Mouse (Mus musculus) MEL (cell line): ENCODE data around the gene Ddrgk1. TPM values are rescaled to one million over a fixed set of nuclear protein-coding genes. Genes with fewer than 3 reads are reported as not detected.

Experiments
- DNase-seq: peaks from one replicate; pipeline ENCODE4 v3.0.0; 2011; ENCODE audit warnings: low read depth, low spot score
- H3K27ac ChIP-seq: 2 replicates; pipeline ENCODE4 v1.5.1; 2012; ENCODE audit warnings: low read depth, mild to moderate bottlenecking, control low read depth, low read length, moderate library complexity; ENCODE audit not compliant: control insufficient read depth
- H3K27me3 ChIP-seq, 2 experiments: fragments of 150-350 bp in 1 of 2; sonication (generic) in 1 of 2; 2 replicates each; pipeline ENCODE4 v1.6.1; 2012; ENCODE audit warnings: low read length in 2 of 2, mild to moderate bottlenecking in 2 of 2, improper control_type of control experiment in 1 of 2, moderate library complexity in 1 of 2; ENCODE audit not compliant: insufficient read depth in 2 of 2, control insufficient read depth in 1 of 2
- H3K36me3 ChIP-seq, 2 experiments: 2 replicates each; pipeline ENCODE4 v1.6.1; 2012 to 2014; ENCODE audit warnings: low read length in 2 of 2, improper control_type of control experiment in 1 of 2, inconsistent platforms in 1 of 2, mild to moderate bottlenecking in 1 of 2; ENCODE audit not compliant: insufficient read depth in 2 of 2, control insufficient read depth in 1 of 2
- H3K4me1 ChIP-seq, 2 experiments: fragments of 150-350 bp in 1 of 2; sonication (generic) in 1 of 2; 2 replicates each; pipeline ENCODE4 v1.6.1; 2012; ENCODE audit warnings: low read length in 2 of 2, improper control_type of control experiment in 1 of 2, mild to moderate bottlenecking in 1 of 2; ENCODE audit not compliant: insufficient read depth in 2 of 2, control insufficient read depth in 1 of 2
- H3K4me3 ChIP-seq, 2 experiments: fragments of 150-350 bp in 1 of 2; sonication (generic) in 1 of 2; 2 replicates each; pipeline ENCODE4 v1.5.1; 2012; ENCODE audit warnings: low read depth in 2 of 2, low read length in 2 of 2, mild to moderate bottlenecking in 2 of 2, moderate library complexity in 2 of 2, control low read depth in 1 of 2, improper control_type of control experiment in 1 of 2; ENCODE audit not compliant: control insufficient read depth in 1 of 2, insufficient read depth in 1 of 2
- H3K79me2 ChIP-seq: 2 replicates; pipeline ENCODE4 v1.6.1; 2012; ENCODE audit warnings: mild to moderate bottlenecking, low read length, moderate library complexity; ENCODE audit not compliant: control insufficient read depth, poor library complexity, insufficient read depth
- H3K9ac ChIP-seq: 2 replicates; pipeline ENCODE4 v1.6.1; 2012; ENCODE audit warnings: low read depth, mild to moderate bottlenecking, control low read depth, low read length, moderate library complexity; ENCODE audit not compliant: control insufficient read depth, poor library complexity, severe bottlenecking
- H3K9me3 ChIP-seq: fragments of 150-350 bp; sonication (generic); replicated peaks from 2 replicates; pipeline ENCODE4 v1.6.1; 2012; ENCODE audit warnings: mild to moderate bottlenecking, low read length, improper control_type of control experiment, moderate library complexity; ENCODE audit not compliant: insufficient read depth
- BHLHE40 ChIP-seq: IDR thresholded peaks from 2 replicates; pipeline ENCODE4 v1.6.1; 2012; ENCODE audit warnings: low read depth, mild to moderate bottlenecking, inconsistent platforms, low read length, improper control_type of control experiment, borderline replicate concordance
- CHD1 ChIP-seq: IDR thresholded peaks from 2 replicates; pipeline ENCODE4 v1.6.1; 2012; ENCODE audit warnings: low read depth, mild to moderate bottlenecking, inconsistent platforms, low read length, improper control_type of control experiment
- CTCF ChIP-seq, 3 experiments: IDR thresholded peaks in 2 of 3; conservative IDR thresholded peaks in 1 of 3; 2 replicates each; pipeline ENCODE4 v1.5.1; 2011 to 2012; ENCODE audit warnings: low read length in 3 of 3, low read depth in 2 of 3, mild to moderate bottlenecking in 2 of 3, improper control_type of control experiment in 1 of 3, inconsistent platforms in 1 of 3, mixed read lengths in 1 of 3, moderate library complexity in 1 of 3; ENCODE audit not compliant: control insufficient read depth in 1 of 3, insufficient read depth in 1 of 3, poor library complexity in 1 of 3, severe bottlenecking in 1 of 3
- E2F4 ChIP-seq: IDR thresholded peaks from 2 replicates; pipeline ENCODE4 v1.6.1; 2011; ENCODE audit warnings: low read depth, low read length, improper control_type of control experiment, borderline replicate concordance
- ELF1 ChIP-seq: IDR thresholded peaks from 2 replicates; pipeline ENCODE4 v1.6.1; 2014; ENCODE audit warnings: low read depth, mild to moderate bottlenecking, inconsistent platforms, low read length, improper control_type of control experiment, moderate library complexity
- EP300 ChIP-seq, 2 experiments: IDR thresholded peaks; 2 replicates each; pipeline ENCODE4 v1.6.1; 2011; ENCODE audit warnings: improper control_type of control experiment in 2 of 2, low read length in 2 of 2, low read depth in 1 of 2, mild to moderate bottlenecking in 1 of 2
- ETS1 ChIP-seq: IDR thresholded peaks from 2 replicates; pipeline ENCODE4 v1.6.1; 2012; ENCODE audit warnings: low read depth, mild to moderate bottlenecking, inconsistent platforms, low read length, improper control_type of control experiment, moderate library complexity
- GABPA ChIP-seq: IDR thresholded peaks from 2 replicates; pipeline ENCODE4 v1.6.1; 2012; ENCODE audit warnings: low read depth, mild to moderate bottlenecking, inconsistent platforms, low read length, improper control_type of control experiment, moderate library complexity
- GATA1 ChIP-seq: IDR thresholded peaks from 2 replicates; pipeline ENCODE4 v1.6.1; 2011; ENCODE audit warnings: low read depth, low read length, improper control_type of control experiment
- HCFC1 ChIP-seq: IDR thresholded peaks from 2 replicates; pipeline ENCODE4 v1.6.1; 2012; ENCODE audit warnings: low read depth, mild to moderate bottlenecking, inconsistent platforms, low read length, improper control_type of control experiment, moderate library complexity
- JUND ChIP-seq: IDR thresholded peaks from 2 replicates; pipeline ENCODE4 v1.6.1; 2011; ENCODE audit warnings: low read depth, mild to moderate bottlenecking, improper control_type of control experiment, low read length
- KAT2A ChIP-seq: conservative IDR thresholded peaks from 2 replicates; pipeline ENCODE4 v1.6.1; 2012; ENCODE audit warnings: low read depth, low read length, improper control_type of control experiment, inconsistent platforms
- MAFK ChIP-seq: IDR thresholded peaks from 2 replicates; pipeline ENCODE4 v1.6.1; 2011; ENCODE audit warnings: low read depth, mild to moderate bottlenecking, low read length, improper control_type of control experiment, borderline replicate concordance
- MAX ChIP-seq: IDR thresholded peaks from 2 replicates; pipeline ENCODE4 v1.6.1; 2011; ENCODE audit warnings: low read length, improper control_type of control experiment
- MAZ ChIP-seq: IDR thresholded peaks from 2 replicates; pipeline ENCODE4 v1.6.1; 2012; ENCODE audit warnings: low read depth, mild to moderate bottlenecking, inconsistent platforms, low read length, improper control_type of control experiment
- MEF2A ChIP-seq: IDR thresholded peaks from 2 replicates; pipeline ENCODE4 v1.6.1; 2014; ENCODE audit warnings: low read depth, mild to moderate bottlenecking, inconsistent platforms, low read length, improper control_type of control experiment; ENCODE audit not compliant: poor library complexity, insufficient replicate concordance, severe bottlenecking; ENCODE audit errors: extremely low read depth
- MXI1 ChIP-seq: IDR thresholded peaks from 2 replicates; pipeline ENCODE4 v1.6.1; 2011; ENCODE audit warnings: mild to moderate bottlenecking, low read depth, low read length, improper control_type of control experiment
- MYC ChIP-seq: IDR thresholded peaks from 2 replicates; pipeline ENCODE4 v1.6.1; 2011; ENCODE audit warnings: low read depth, mild to moderate bottlenecking, low read length, improper control_type of control experiment, moderate library complexity
- NELFE ChIP-seq: IDR thresholded peaks from 2 replicates; pipeline ENCODE4 v1.6.1; 2011; ENCODE audit warnings: low read depth, low read length, improper control_type of control experiment
- NRF1 ChIP-seq: IDR thresholded peaks from 2 replicates; pipeline ENCODE4 v1.6.1; 2014; ENCODE audit warnings: low read depth, mild to moderate bottlenecking, inconsistent platforms, low read length, improper control_type of control experiment, moderate library complexity; ENCODE audit not compliant: poor library complexity, insufficient read depth, severe bottlenecking
- POLR2A ChIP-seq, 2 experiments: IDR thresholded peaks; 2 replicates each; pipeline ENCODE4 v1.6.1; 2011 to 2012; ENCODE audit warnings: low read length in 2 of 2, mild to moderate bottlenecking in 2 of 2, control low read depth in 1 of 2, improper control_type of control experiment in 1 of 2, low read depth in 1 of 2, moderate library complexity in 1 of 2; ENCODE audit not compliant: control insufficient read depth in 1 of 2, insufficient read depth in 1 of 2, poor library complexity in 1 of 2
- POLR2AphosphoS2 ChIP-seq: IDR thresholded peaks from 2 replicates; pipeline ENCODE4 v1.6.1; 2011; ENCODE audit warnings: low read length, improper control_type of control experiment
- POLR2AphosphoS5 ChIP-seq: IDR thresholded peaks from 2 replicates; pipeline ENCODE4 v1.6.1; 2012; ENCODE audit warnings: low read depth, borderline replicate concordance, mild to moderate bottlenecking, inconsistent platforms, low read length, moderate library complexity, mixed read lengths
- RCOR1 ChIP-seq: IDR thresholded peaks from 2 replicates; pipeline ENCODE4 v1.6.1; 2012; ENCODE audit warnings: low read depth, mild to moderate bottlenecking, inconsistent platforms, low read length, improper control_type of control experiment
- SMC3 ChIP-seq: IDR thresholded peaks from 2 replicates; pipeline ENCODE4 v1.6.1; 2011; ENCODE audit warnings: low read depth, low read length, improper control_type of control experiment
- TAL1 ChIP-seq: IDR thresholded peaks from 2 replicates; pipeline ENCODE4 v1.6.1; 2012; ENCODE audit warnings: mild to moderate bottlenecking, inconsistent platforms, low read length, moderate library complexity, mixed read lengths
- TBP ChIP-seq: IDR thresholded peaks from 2 replicates; pipeline ENCODE4 v1.8.0; 2011; ENCODE audit warnings: low read depth, low read length, improper control_type of control experiment
- TCF12 ChIP-seq: IDR thresholded peaks from 2 replicates; pipeline ENCODE4 v1.6.1; 2014; ENCODE audit warnings: low read depth, mild to moderate bottlenecking, inconsistent platforms, low read length, improper control_type of control experiment, moderate library complexity
- UBTF ChIP-seq: IDR thresholded peaks from 2 replicates; pipeline ENCODE4 v1.6.1; 2012; ENCODE audit warnings: low read depth, mild to moderate bottlenecking, inconsistent platforms, low read length, improper control_type of control experiment, moderate library complexity, borderline replicate concordance; ENCODE audit not compliant: insufficient read depth
- USF1 ChIP-seq: IDR thresholded peaks from 2 replicates; pipeline ENCODE4 v1.6.1; 2014; ENCODE audit warnings: low read depth, mild to moderate bottlenecking, inconsistent platforms, low read length, improper control_type of control experiment, moderate library complexity
- USF2 ChIP-seq, 2 experiments: IDR thresholded peaks; 2 replicates each; pipeline ENCODE4 v1.6.1; 2011 to 2012; ENCODE audit warnings: improper control_type of control experiment in 2 of 2, low read length in 2 of 2, borderline replicate concordance in 1 of 2, inconsistent platforms in 1 of 2, low read depth in 1 of 2, mild to moderate bottlenecking in 1 of 2; ENCODE audit not compliant: insufficient read depth in 1 of 2
- ZC3H11A ChIP-seq: IDR thresholded peaks from 2 replicates; pipeline ENCODE4 v1.6.1; 2012; ENCODE audit warnings: low read depth, mild to moderate bottlenecking, inconsistent platforms, low read length, improper control_type of control experiment
- ZKSCAN1 ChIP-seq: IDR thresholded peaks from 2 replicates; pipeline ENCODE4 v1.6.1; 2012; ENCODE audit warnings: low read depth, mild to moderate bottlenecking, inconsistent platforms, low read length, improper control_type of control experiment, moderate library complexity
- ZMIZ1 ChIP-seq: IDR thresholded peaks from 2 replicates; pipeline ENCODE4 v1.6.1; 2012; ENCODE audit warnings: low read depth, mild to moderate bottlenecking, inconsistent platforms, low read length, improper control_type of control experiment, moderate library complexity
- ZNF384 ChIP-seq: IDR thresholded peaks from 2 replicates; pipeline ENCODE4 v1.6.1; 2012; ENCODE audit warnings: low read depth, mild to moderate bottlenecking, inconsistent platforms, low read length, improper control_type of control experiment
- polyA plus RNA-seq, 2 experiments: library from polyadenylated mRNA; stranded (reverse) in 1 of 2; unstranded in 1 of 2; fragments of >175 nt in 1 of 2; fragments of >200 nt in 1 of 2; gene quantifications; 2 replicates each; pipeline versions ENCODE4 v1.2.1 to v1.2.4; 2012; ENCODE audit warnings: low replicate concordance in 2 of 2, low read depth in 1 of 2; ENCODE audit not compliant: insufficient read length in 2 of 2, insufficient read depth in 1 of 2, missing spikeins in 1 of 2
- total RNA-seq: library from RNA; depleted of rRNA; stranded (reverse); fragments of 300-350 nt; gene quantifications from 2 replicates; pipeline ENCODE4 v1.2.3, GENCODE M21; 2012; rRNA removed

Ddrgk1 gene
- total RNA-seq (44.7 and 52.7 TPM in 2 replicates), polyA plus RNA-seq (10 to 100 TPM in 1 of 2 experiments, not detected in 1; 73.6 TPM)

DNA sequence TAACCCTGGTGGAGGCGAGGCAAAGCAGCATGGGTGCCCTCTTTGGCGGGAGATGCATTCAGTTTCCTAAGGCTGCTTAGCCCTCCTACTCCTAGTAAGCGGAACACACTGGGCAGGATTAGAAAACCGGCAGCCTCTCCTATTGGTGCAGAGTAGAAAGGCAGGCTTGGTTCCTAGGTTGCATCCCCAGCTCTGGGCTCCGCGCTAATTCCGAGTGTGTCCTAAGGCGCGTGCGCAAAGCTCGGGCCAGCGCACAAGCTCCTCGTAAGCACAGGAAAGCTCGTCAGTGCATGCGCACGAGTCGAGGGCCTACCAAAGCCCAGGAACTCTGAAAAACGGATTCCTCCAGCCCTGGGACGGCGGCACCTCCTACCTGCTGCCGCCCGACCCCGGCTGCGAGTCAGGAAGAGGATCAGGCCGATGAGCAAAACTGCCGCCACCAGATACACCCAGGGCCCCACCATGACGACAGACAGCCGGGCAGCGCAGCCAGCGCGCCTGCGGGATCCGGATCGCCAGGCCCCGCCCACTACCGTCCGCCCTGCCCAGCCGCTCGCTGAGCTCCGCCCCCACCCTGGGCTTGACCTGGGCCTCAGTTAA, at the start of gene Ddrgk1:
Ddrgk1 (minus strand) TSS at position 558 of the 600 bp plus-strand sequence.
- Histone ChIP-seq H3K36me3 (peaks cover 3 to 24% of the 10 kb centered on the region in 2 experiments; a peak in 3 of 4 replicates), H3K79me2 (peaks cover 24% of the 10 kb centered on the region), H3K4me3 (peak within 1 kb of the TSS; percentile 72 to 73), H3K27me3 (no peaks in the 10 kb centered on the region), H3K4me1 (peaks cover 2 to 20% of the 10 kb centered on the region in 2 experiments), H3K9me3 (no peaks in the 10 kb centered on the region), H3K9ac (peak within 1 kb of the TSS; percentile 94), H3K27ac (peak within 1 kb of the TSS; percentile 97)
- peak; percentile 99 for DNase-seq
- TF ChIP-seq MYC: peak; percentile 63; the same call in 1 of the 2 replicates
- peak; percentile 5; the same call in 1 of the 2 replicates for TF ChIP-seq ETS1
- TF ChIP-seq MEF2A: no peak
- peak; percentile 78; the same call in 1 of the 2 replicates for TF ChIP-seq E2F4
- TF ChIP-seq ZNF384: no peak
- no peak for TF ChIP-seq CHD1
- TF ChIP-seq USF1: 0 out of 2 replicates have a peak, but pooled peaks have one; percentile 30
- no peak for TF ChIP-seq CTCF (IDR thresholded peaks at IDR 0.05 in 2 of 3, conservative IDR thresholded peaks at IDR 0.05 in 1 of 3; ENCODE audit: control insufficient read depth in 1 of 3, insufficient read depth in 1 of 3, low read depth in 2 of 3, low read length in 3 of 3, poor library complexity in 1 of 3, severe bottlenecking in 1 of 3)
- peak; percentile 97 for TF ChIP-seq NELFE
- no peak for TF ChIP-seq MAFK
- no peak for TF ChIP-seq KAT2A
- TF ChIP-seq POLR2AphosphoS5: 0 out of 2 replicates have a peak, but pooled peaks have one; percentile 19
- TF ChIP-seq UBTF: no peak
- TF ChIP-seq GATA1: no peak
- TF ChIP-seq TAL1: no peak
- no peak for TF ChIP-seq BHLHE40
- TF ChIP-seq RCOR1: no peak
- peak; percentile 64; the same call in 1 of the 2 replicates for TF ChIP-seq MXI1
- no peak for TF ChIP-seq ZC3H11A
- TF ChIP-seq ZKSCAN1: no peak
- TF ChIP-seq SMC3: no peak
- TF ChIP-seq MAX: peak; percentile 90
- no peak for TF ChIP-seq EP300 (IDR thresholded peaks at IDR 0.05; ENCODE audit: low read depth in 1 of 2, low read length in 2 of 2)
- peak; percentile 86 for TF ChIP-seq NRF1
- TF ChIP-seq TBP: peak; percentile 31; the same call in 1 of the 2 replicates
- TF ChIP-seq USF2 (IDR thresholded peaks at IDR 0.05; ENCODE audit: borderline replicate concordance in 1 of 2, insufficient read depth in 1 of 2, low read depth in 1 of 2, low read length in 2 of 2): no peak
- no peak for TF ChIP-seq ELF1
- TF ChIP-seq POLR2AphosphoS2: peak; percentile 88
- TF ChIP-seq HCFC1: peak; percentile 80
- TF ChIP-seq MAZ: no peak
- TF ChIP-seq ZMIZ1: peak; percentile 86
- no peak for TF ChIP-seq JUND
- TF ChIP-seq POLR2A (IDR thresholded peaks at IDR 0.05; ENCODE audit: control insufficient read depth in 1 of 2, insufficient read depth in 1 of 2, low read depth in 1 of 2, low read length in 2 of 2, poor library complexity in 1 of 2): peak; percentile 95 to 97
- TF ChIP-seq GABPA: no peak
- no peak for TF ChIP-seq TCF12
